Mouse (Mus musculus) neutrophil, adult 83 days (primary cell): ENCODE data around the gene Clec4f. TPM values are rescaled to one million over a fixed set of nuclear protein-coding genes. Genes with fewer than 3 reads are reported as not detected.

ENCODE experiments used
- total RNA-seq, 2 experiments: library from RNA; stranded (reverse); gene quantifications; one replicate each; pipeline ENCODE4 v1.2.4; 2023

Clec4f gene
- not detected for total RNA-seq

GRCm38 (mm10) chr6:83656087-83656486, at the start of gene Clec4f:
Clec4f (minus strand) TSS chr6:83656187.

GRCm38 (mm10) chr6:83677757-83678156, 21.8 kb upstream of the Clec4f start, which contains the start of gene Cd207:
Cd207 (minus strand) TSS chr6:83677857.

Other genes with a start within 250 kb of the Clec4f start
- 10 to 100 TPM; 66.0 to 71.4 TPM for gene Tet3, start 197.1 kb downstream of the Clec4f start, total RNA-seq
- 10 to 100 TPM; 16.5 to 20.4 TPM for gene Dguok, start 149.2 kb downstream of the Clec4f start, total RNA-seq
- gene Actg2, start 119.9 kb downstream of the Clec4f start, total RNA-seq, result not detected
- 10 to 100 TPM; 20.9 to 21.2 TPM for gene Stambp, start 83.5 kb downstream of the Clec4f start, total RNA-seq
- not detected for gene Cd207, start 21.7 kb upstream of the Clec4f start, total RNA-seq
- not detected for gene Vax2, start 55.1 kb upstream of the Clec4f start, total RNA-seq
- not detected for gene Atp6v1b1, start 86.8 kb upstream of the Clec4f start, total RNA-seq
- not detected for gene Ankrd53, start 106.5 kb upstream of the Clec4f start, total RNA-seq
- 10 to 100 TPM; 39.9 to 57.4 TPM for gene Tex261, start 119.6 kb upstream of the Clec4f start, total RNA-seq
- gene Nagk, start 138.8 kb upstream of the Clec4f start, total RNA-seq, result 10 to 100 TPM; 16.3 to 18.2 TPM
- gene Paip2b, start 175.6 kb upstream of the Clec4f start, total RNA-seq, result 1 to 10 TPM; 5.0 to 7.6 TPM
- 10 to 100 TPM; 92.6 to 93.6 TPM for gene Zfp638, start 210.9 kb upstream of the Clec4f start, total RNA-seq